Mouse (Mus musculus) liver, embryonic 13.5 days (tissue): ENCODE results near the gene Nt5c3b. TPM values are rescaled to one million over a fixed set of nuclear protein-coding genes. Genes with fewer than 3 reads are reported as not detected.

Experiments used
- ATAC-seq: fragments of 200-750 bp; cut with Nextera tagmentation; 2 replicates; pipeline ENCODE4 v1.8.0; 2017; ENCODE audit warnings: low read depth, mild to moderate bottlenecking, moderate number of reproducible peaks, moderate library complexity
- DNase-seq: peaks from one replicate; pipeline ENCODE4 v3.0.0; 2022
- H3K27ac ChIP-seq: fragments of 300-500 bp; sonication (generic); 2 replicates; pipeline ENCODE4 v1.5.1; 2015; ENCODE audit warnings: moderate library complexity, mild to moderate bottlenecking, inconsistent platforms
- H3K27me3 ChIP-seq: fragments of 300-500 bp; sonication (generic); 2 replicates; pipeline ENCODE4 v1.6.1; 2015; ENCODE audit warnings: mild to moderate bottlenecking, inconsistent platforms
- H3K36me3 ChIP-seq: fragments of 300-500 bp; sonication (generic); 2 replicates; pipeline ENCODE4 v1.6.1; 2015; ENCODE audit warnings: mild to moderate bottlenecking, inconsistent platforms
- H3K4me1 ChIP-seq: fragments of 300-500 bp; sonication (generic); replicated peaks from 2 replicates; pipeline ENCODE4 v1.6.1; 2015; ENCODE audit warnings: inconsistent platforms
- H3K4me2 ChIP-seq: fragments of 300-500 bp; sonication (generic); 2 replicates; pipeline ENCODE4 v1.6.1; 2015; ENCODE audit warnings: inconsistent platforms, mild to moderate bottlenecking, moderate library complexity
- H3K4me3 ChIP-seq: fragments of 300-500 bp; sonication (generic); replicated peaks from 2 replicates; pipeline ENCODE4 v1.5.1; 2015; ENCODE audit warnings: mild to moderate bottlenecking, inconsistent platforms
- H3K9ac ChIP-seq: fragments of 300-500 bp; sonication (generic); 2 replicates; pipeline ENCODE4 v1.6.1; 2015; ENCODE audit warnings: mild to moderate bottlenecking, inconsistent platforms
- H3K9me3 ChIP-seq: fragments of 300-500 bp; sonication (generic); replicated peaks from 2 replicates; pipeline ENCODE4 v1.6.1; 2016; ENCODE audit warnings: inconsistent platforms
- WGBS: fragments of 180-500 bp; shearing (Covaris S2); methylation state at CpG from one replicate; pipeline ENCODE4 v1.1.7; 2015; ENCODE audit not compliant: insufficient replicate concordance; 5-methylcytosine and 5-hydroxymethylcytosine counted together
- polyA plus RNA-seq: library from polyadenylated mRNA; unstranded; fragments of >200 nt; fragmentation: Nextera tagmentation; extraction: Ambion mirVana; gene quantifications from 2 replicates; pipeline ENCODE4 v1.2.1, GENCODE M21; 2015

The Nt5c3b gene
- 25.1 and 27.6 TPM in 2 replicates for polyA plus RNA-seq

GRCm38 (mm10) chr11:100441797-100442196 is at the start of gene Nt5c3b, which contains the start of gene Klhl10:
Gene Nt5c3b, minus strand, starts transcription at chr11:100441808.
Gene Klhl10, plus strand, starts transcription at chr11:100441917.
- Histone ChIP-seq H3K27ac (peak within 1 kb of the TSS; percentile 16; the same call in 1 of the 2 replicates), H3K4me1 (peaks cover 21% of the 10 kb centered on the region), H3K36me3 (peaks cover under 1% of the 10 kb centered on the region; the same call in 1 of the 2 replicates), H3K4me3 (peak within 1 kb of the TSS; percentile 71), H3K9me3 (no peaks in the 10 kb centered on the region), H3K4me2 (peak within 1 kb of the TSS; percentile 94), H3K27me3 (no peaks in the 10 kb centered on the region), H3K9ac (peak within 1 kb of the TSS; percentile 80)
- DNase-seq (no peak), ATAC-seq (no peak)
- WGBS = 77% methylated on average over 8 of the region's 8 CpGs

GRCm38 (mm10) chr11:100490951-100491350 is 49.3 kb upstream of the Nt5c3b start:
- H3K9me3 ChIP-seq = no peaks in the 10 kb centered on the region
- H3K4me1 ChIP-seq = no peaks in the 10 kb centered on the region
- no peak overlapping the region for H3K27ac ChIP-seq
- no peak overlapping the region for H3K4me3 ChIP-seq
- no peak for ATAC-seq
- H3K9ac ChIP-seq = no peak overlapping the region
- H3K27me3 ChIP-seq = no peaks in the 10 kb centered on the region
- H3K36me3 ChIP-seq = peaks cover 94% of the 10 kb centered on the region
- WGBS = 78% methylated on average over 6 of the region's 6 CpGs
- no peak for DNase-seq
- H3K4me2 ChIP-seq = no peak overlapping the region

GRCm38 (mm10) chr11:100485801-100486538 is 44.4 kb upstream of the Nt5c3b start:
- 81% methylated on average over 8 of the region's 8 CpGs for WGBS
- Histone ChIP-seq H3K4me3 (no peak overlapping the region), H3K9me3 (no peaks in the 10 kb centered on the region), H3K27ac (no peak overlapping the region), H3K4me1 (no peaks in the 10 kb centered on the region), H3K4me2 (no peak overlapping the region), H3K9ac (no peak overlapping the region), H3K36me3 (peaks cover 97% of the 10 kb centered on the region), H3K27me3 (no peaks in the 10 kb centered on the region)
- DNase-seq (peak; percentile 16), ATAC-seq (no peak)

- Histone ChIP-seq H3K4me3 (no peak overlapping the region), H3K9me3 (no peaks in the 10 kb centered on the region), H3K9ac (no peak overlapping the region), H3K4me1 (no peaks in the 10 kb centered on the region), H3K27ac (no peak overlapping the region), H3K4me2 (no peak overlapping the region), H3K27me3 (no peaks in the 10 kb centered on the region), H3K36me3 (peaks cover 97% of the 10 kb centered on the region)
- no peak for DNase-seq
- WGBS = 85% methylated on average over 3 of the region's 3 CpGs
- ATAC-seq = no peak
These were observed 42.9 kb upstream of the Nt5c3b start for GRCm38 (mm10) chr11:100484461-100484860.

GRCm38 (mm10) chr11:100479152-100479551 is 37.5 kb upstream of the Nt5c3b start:
- peaks cover 81% of the 10 kb centered on the region for H3K36me3 ChIP-seq
- H3K9ac ChIP-seq = no peak overlapping the region
- DNase-seq (no peak), ATAC-seq (no peak)
- H3K27me3 ChIP-seq = no peaks in the 10 kb centered on the region
- H3K27ac ChIP-seq = no peak overlapping the region
- H3K9me3 ChIP-seq = no peaks in the 10 kb centered on the region
- H3K4me1 ChIP-seq = no peaks in the 10 kb centered on the region
- no peak overlapping the region for H3K4me2 ChIP-seq
- 77% methylated on average over 7 of the region's 7 CpGs for WGBS
- no peak overlapping the region for H3K4me3 ChIP-seq

GRCm38 (mm10) chr11:100476281-100476680 is 34.7 kb upstream of the Nt5c3b start:
- H3K36me3 ChIP-seq = peaks cover 53% of the 10 kb centered on the region
- H3K27ac ChIP-seq = no peak overlapping the region
- H3K4me3 ChIP-seq = no peak overlapping the region
- no peaks in the 10 kb centered on the region for H3K27me3 ChIP-seq
- WGBS = 83% methylated on average over 5 of the region's 5 CpGs
- no peak for ATAC-seq
- DNase-seq = no peak
- H3K9me3 ChIP-seq = no peaks in the 10 kb centered on the region
- H3K4me2 ChIP-seq = no peak overlapping the region
- H3K9ac ChIP-seq = no peak overlapping the region
- H3K4me1 ChIP-seq = peaks cover 13% of the 10 kb centered on the region

- whole genome bisulfite sequencing = 20% methylated on average over 5 of the region's 5 CpGs
- peak overlapping the region; percentile 60 for H3K27ac ChIP-seq
- no peak for DNase-seq
- no peak overlapping the region for H3K9ac ChIP-seq
- H3K4me3 ChIP-seq = peak overlapping the region; percentile 97
- H3K9me3 ChIP-seq = no peaks in the 10 kb centered on the region
- H3K4me2 ChIP-seq = peak overlapping the region; percentile 48
- peaks cover 22% of the 10 kb centered on the region for H3K36me3 ChIP-seq
- ATAC-seq = peak; percentile 58
- no peaks in the 10 kb centered on the region for H3K27me3 ChIP-seq
- peaks cover 38% of the 10 kb centered on the region for H3K4me1 ChIP-seq
These were observed 31.3 kb upstream of the Nt5c3b start for GRCm38 (mm10) chr11:100472935-100473295.

GRCm38 (mm10) chr11:100472197-100472934 is 30.8 kb upstream of the Nt5c3b start, which contains the start of gene Klhl11:
Gene Klhl11, minus strand, starts transcription at chr11:100472741.
- no peaks in the 10 kb centered on the region for H3K9me3 ChIP-seq
- under 1% methylated on average over 83 of the region's 83 CpGs for WGBS
- H3K4me2 ChIP-seq = peak within 1 kb of the TSS; percentile 99
- DNase-seq = peak; percentile 89
- H3K4me1 ChIP-seq = peaks cover 38% of the 10 kb centered on the region
- peak; percentile 94 for ATAC-seq
- peak within 1 kb of the TSS; percentile 97 for H3K4me3 ChIP-seq
- H3K36me3 ChIP-seq = peaks cover 19% of the 10 kb centered on the region
- H3K27me3 ChIP-seq = no peaks in the 10 kb centered on the region
- H3K9ac ChIP-seq = peak within 1 kb of the TSS; percentile 95
- peak within 1 kb of the TSS; percentile 83 for H3K27ac ChIP-seq

GRCm38 (mm10) chr11:100471352-100472196 is 30.0 kb upstream of the Nt5c3b start:
- H3K27me3 ChIP-seq = no peaks in the 10 kb centered on the region
- peaks cover 18% of the 10 kb centered on the region; the same call in 1 of the 2 replicates for H3K36me3 ChIP-seq
- peak overlapping the region; percentile 97 for H3K4me3 ChIP-seq
- H3K9ac ChIP-seq = peak overlapping the region; percentile 95
- H3K4me1 ChIP-seq = peaks cover 44% of the 10 kb centered on the region
- H3K27ac ChIP-seq = peak overlapping the region; percentile 83
- WGBS = 7% methylated on average over 30 of the region's 30 CpGs
- ATAC-seq (no peak), DNase-seq (no peak)
- no peaks in the 10 kb centered on the region for H3K9me3 ChIP-seq
- peak overlapping the region; percentile 99 for H3K4me2 ChIP-seq

GRCm38 (mm10) chr11:100465833-100466232 is 24.2 kb upstream of the Nt5c3b start:
- Histone ChIP-seq H3K27me3 (no peaks in the 10 kb centered on the region), H3K36me3 (peaks cover 36% of the 10 kb centered on the region), H3K9ac (0 out of 2 replicates have a peak overlapping the region, but pooled peaks have one; percentile 19), H3K9me3 (no peaks in the 10 kb centered on the region), H3K27ac (no peak overlapping the region; the same call in 1 of the 2 replicates), H3K4me1 (peaks cover 46% of the 10 kb centered on the region), H3K4me3 (no peak overlapping the region), H3K4me2 (no peak overlapping the region)
- no peak for DNase-seq
- WGBS = 33% methylated on average over 1 of the region's 1 CpGs
- ATAC-seq = no peak
